Mouse (Mus musculus): Measurements from ENCODE around the gene Qrich2. TPM values are rescaled to one million over a fixed set of nuclear protein-coding genes. Genes with fewer than 3 reads are reported as not detected.
"Not testable (repeated sequence)": the region's sequence is repeated elsewhere in the genome, so short reads cannot be mapped to it uniquely, and the experiment has no call there.

The Qrich2 gene
- total and polyA plus RNA-seq, 3 experiments, result 0.23 TPM; not detected in 2

GRCm38 (mm10) chr11:116411582-116411981 lies 54.5 kb downstream of the Qrich2 start:
- Histone ChIP-seq H3K4me1 (ENCODE audit: control insufficient read depth, insufficient read depth, low read length) (peaks cover 2% of the 10 kb centered on the region), H3K36me3 (ENCODE audit: control insufficient read depth, insufficient read depth, low read length) (no peaks in the 10 kb centered on the region), H3K27me3 (ENCODE audit: control insufficient read depth, insufficient read depth, low read length) (peaks cover 2% of the 10 kb centered on the region; the same call in 1 of the 2 replicates), H3K27ac (no peak overlapping the region), H3K79me2 (replicated peaks; ENCODE audit: control insufficient read depth, insufficient read depth, low read length) (no peaks in the 10 kb centered on the region; the same call in 1 of the 2 replicates), H3K4me3 (no peak overlapping the region), H3K9ac (ENCODE audit: low read depth, low read length) (no peak overlapping the region)
- no peak for DNase-seq
- WGBS, result 51% methylated on average over 6 of the region's 6 CpGs
- no peak for TF ChIP-seq POLR2A (IDR thresholded peaks at IDR 0.05; ENCODE audit: insufficient read depth, low read depth, low read length)
- TF ChIP-seq CTCF (IDR thresholded peaks at IDR 0.05), result no peak
- TF ChIP-seq EP300 (IDR thresholded peaks at IDR 0.05; ENCODE audit: insufficient read depth, low read depth, low read length), result no peak
- intact Hi-C loops (cut with DNase I), result no loop called here

- intact Hi-C loops (cut with DNase I); H3K9ac ChIP-seq (ENCODE audit: low read depth, low read length); H3K27me3 ChIP-seq (ENCODE audit: control insufficient read depth, insufficient read depth, low read length); H3K4me3 ChIP-seq; DNase-seq; H3K79me2 ChIP-seq (replicated peaks; ENCODE audit: control insufficient read depth, insufficient read depth, low read length); H3K4me1 ChIP-seq (ENCODE audit: control insufficient read depth, insufficient read depth, low read length); H3K36me3 ChIP-seq (ENCODE audit: control insufficient read depth, insufficient read depth, low read length); H3K27ac ChIP-seq: not testable (repeated sequence)
- 94% methylated on average over 4 of the region's 4 CpGs for WGBS
Measured at GRCm38 (mm10) chr11:116410415-116410814, 55.6 kb downstream of the Qrich2 start.

- no peak overlapping the region for H3K9ac ChIP-seq (ENCODE audit: low read depth, low read length)
- WGBS, result 49% methylated on average over 3 of the region's 3 CpGs
- H3K4me3 ChIP-seq, result no peak overlapping the region
- TF ChIP-seq CTCF (IDR thresholded peaks at IDR 0.05) (no peak), POLR2A (IDR thresholded peaks at IDR 0.05; ENCODE audit: insufficient read depth, low read depth, low read length) (no peak), EP300 (IDR thresholded peaks at IDR 0.05; ENCODE audit: insufficient read depth, low read depth, low read length) (no peak)
- H3K27me3 ChIP-seq (ENCODE audit: control insufficient read depth, insufficient read depth, low read length), result peaks cover 2% of the 10 kb centered on the region; the same call in 1 of the 2 replicates
- intact Hi-C loops (cut with DNase I), result no loop called here
- H3K79me2 ChIP-seq (replicated peaks; ENCODE audit: control insufficient read depth, insufficient read depth, low read length), result no peaks in the 10 kb centered on the region; the same call in 1 of the 2 replicates
- DNase-seq, result no peak
- H3K27ac ChIP-seq, result no peak overlapping the region
- peaks cover 2% of the 10 kb centered on the region for H3K4me1 ChIP-seq (ENCODE audit: control insufficient read depth, insufficient read depth, low read length)
- H3K36me3 ChIP-seq (ENCODE audit: control insufficient read depth, insufficient read depth, low read length), result no peaks in the 10 kb centered on the region
Measured at GRCm38 (mm10) chr11:116409008-116409407, 57.0 kb downstream of the Qrich2 start.

GRCm38 (mm10) chr11:116406231-116406728 lies 59.8 kb downstream of the Qrich2 start:
- no peaks in the 10 kb centered on the region for H3K27me3 ChIP-seq (ENCODE audit: control insufficient read depth, insufficient read depth, low read length)
- no peak overlapping the region for H3K4me3 ChIP-seq
- H3K36me3 ChIP-seq (ENCODE audit: control insufficient read depth, insufficient read depth, low read length), result no peaks in the 10 kb centered on the region
- no peak for TF ChIP-seq EP300 (IDR thresholded peaks at IDR 0.05; ENCODE audit: insufficient read depth, low read depth, low read length)
- no peak for TF ChIP-seq CTCF (IDR thresholded peaks at IDR 0.05)
- no peak for TF ChIP-seq POLR2A (IDR thresholded peaks at IDR 0.05; ENCODE audit: insufficient read depth, low read depth, low read length)
- no peak overlapping the region for H3K27ac ChIP-seq
- no peaks in the 10 kb centered on the region; the same call in 1 of the 2 replicates for H3K4me1 ChIP-seq (ENCODE audit: control insufficient read depth, insufficient read depth, low read length)
- intact Hi-C loops (cut with DNase I), result no loop called here
- no peak overlapping the region for H3K9ac ChIP-seq (ENCODE audit: low read depth, low read length)
- no peaks in the 10 kb centered on the region for H3K79me2 ChIP-seq (replicated peaks; ENCODE audit: control insufficient read depth, insufficient read depth, low read length)
- DNase-seq, result no peak
- WGBS, result 86% methylated on average over 16 of the region's 16 CpGs

GRCm38 (mm10) chr11:116405601-116406000 lies 60.4 kb downstream of the Qrich2 start:
- H3K4me3 ChIP-seq, result no peak overlapping the region
- H3K27ac ChIP-seq, result no peak overlapping the region
- no peak overlapping the region for H3K9ac ChIP-seq (ENCODE audit: low read depth, low read length)
- TF ChIP-seq EP300 (IDR thresholded peaks at IDR 0.05; ENCODE audit: insufficient read depth, low read depth, low read length) (no peak), POLR2A (IDR thresholded peaks at IDR 0.05; ENCODE audit: insufficient read depth, low read depth, low read length) (no peak)
- intact Hi-C loops (cut with DNase I), result no loop called here
- no peaks in the 10 kb centered on the region for H3K27me3 ChIP-seq (ENCODE audit: control insufficient read depth, insufficient read depth, low read length)
- 84% methylated on average over 4 of the region's 4 CpGs for WGBS
- H3K4me1 ChIP-seq (ENCODE audit: control insufficient read depth, insufficient read depth, low read length), result no peaks in the 10 kb centered on the region; the same call in 1 of the 2 replicates
- H3K79me2 ChIP-seq (replicated peaks; ENCODE audit: control insufficient read depth, insufficient read depth, low read length), result no peaks in the 10 kb centered on the region
- no peak for DNase-seq
- no peaks in the 10 kb centered on the region for H3K36me3 ChIP-seq (ENCODE audit: control insufficient read depth, insufficient read depth, low read length)

GRCm38 (mm10) chr11:116400560-116400959 lies 65.5 kb downstream of the Qrich2 start:
- Histone ChIP-seq H3K36me3 (ENCODE audit: control insufficient read depth, insufficient read depth, low read length) (no peaks in the 10 kb centered on the region), H3K79me2 (replicated peaks; ENCODE audit: control insufficient read depth, insufficient read depth, low read length) (no peaks in the 10 kb centered on the region), H3K27ac (no peak overlapping the region), H3K4me1 (ENCODE audit: control insufficient read depth, insufficient read depth, low read length) (peaks cover 1% of the 10 kb centered on the region; the same call in 1 of the 2 replicates), H3K4me3 (no peak overlapping the region), H3K9ac (ENCODE audit: low read depth, low read length) (no peak overlapping the region), H3K27me3 (ENCODE audit: control insufficient read depth, insufficient read depth, low read length) (no peaks in the 10 kb centered on the region)
- WGBS, result 13% methylated on average over 4 of the region's 4 CpGs
- DNase-seq, result no peak
- TF ChIP-seq POLR2A (IDR thresholded peaks at IDR 0.05; ENCODE audit: insufficient read depth, low read depth, low read length) (no peak), CTCF (IDR thresholded peaks at IDR 0.05) (no peak), EP300 (IDR thresholded peaks at IDR 0.05; ENCODE audit: insufficient read depth, low read depth, low read length) (no peak)
- intact Hi-C loops (cut with DNase I), result no loop called here
